Mouse (Mus musculus) T-helper 1 cell (primary cell): ENCODE results near the gene Il22ra1.
"Not testable (repeated sequence)": the region's sequence is repeated elsewhere in the genome, so short reads cannot be mapped to it uniquely, and the experiment has no call there.

Experiments
- in situ Hi-C: fragments of 300-600 bp; cut with MboI, MseI; formaldehyde crosslinking; loops from one replicate; pipeline ENCODE4 v1.15.1; 2025; ENCODE audit warnings: high pct_unique_total_duplicates

The Il22ra1 gene

GRCm38 (mm10) chr4:135727817-135728216 lies at the start of gene Il22ra1:
TSS of gene Il22ra1 (plus strand) at chr4:135728172.
- in situ Hi-C loops = no loop called here

- in situ Hi-C loops = loop anchor here (10.0 kb wide), 1 partner anchor 1885 kb away; no protein-coding TSS in a partner anchor
These were observed 48.7 kb upstream of the Il22ra1 start for GRCm38 (mm10) chr4:135679316-135679715.

GRCm38 (mm10) chr4:135681789-135682188 lies 46.2 kb upstream of the Il22ra1 start:
- in situ Hi-C loops = no loop called here

- in situ Hi-C loops = no loop called here
These were observed 44.4 kb upstream of the Il22ra1 start for GRCm38 (mm10) chr4:135683553-135683952.

- in situ Hi-C loops = no loop called here
These were observed 43.2 kb upstream of the Il22ra1 start for GRCm38 (mm10) chr4:135684731-135685130.

- in situ Hi-C loops = no loop called here
These were observed 41.9 kb upstream of the Il22ra1 start, which contains the start of gene Ifnlr1 for GRCm38 (mm10) chr4:135685906-135686567. TSS of gene Ifnlr1 (plus strand) at chr4:135686287.

GRCm38 (mm10) chr4:135686568-135686953 lies 41.4 kb upstream of the Il22ra1 start:
- in situ Hi-C loops = no loop called here

- in situ Hi-C loops = no loop called here
These were observed 38.2 kb upstream of the Il22ra1 start for GRCm38 (mm10) chr4:135689797-135690196.

- in situ Hi-C loops = no loop called here
These were observed 37.7 kb upstream of the Il22ra1 start for GRCm38 (mm10) chr4:135690241-135690640.

- in situ Hi-C loops = no loop called here
These were observed 35.1 kb upstream of the Il22ra1 start for GRCm38 (mm10) chr4:135692916-135693315.

GRCm38 (mm10) chr4:135698498-135698897 lies 29.5 kb upstream of the Il22ra1 start:
- in situ Hi-C loops = no loop called here

GRCm38 (mm10) chr4:135703497-135703896 lies 24.5 kb upstream of the Il22ra1 start:
- in situ Hi-C loops = no loop called here

- in situ Hi-C loops = no loop called here
These were observed 24.0 kb upstream of the Il22ra1 start for GRCm38 (mm10) chr4:135704016-135704415.

GRCm38 (mm10) chr4:135706045-135706444 lies 21.9 kb upstream of the Il22ra1 start:
- in situ Hi-C loops = no loop called here

- in situ Hi-C loops = no loop called here
These were observed 18.9 kb upstream of the Il22ra1 start for GRCm38 (mm10) chr4:135709072-135709564.

- in situ Hi-C loops = no loop called here
These were observed 18.4 kb upstream of the Il22ra1 start for GRCm38 (mm10) chr4:135709621-135710020.

- in situ Hi-C loops = no loop called here
These were observed 17.6 kb upstream of the Il22ra1 start for GRCm38 (mm10) chr4:135710392-135710791.

- in situ Hi-C loops = no loop called here
These were observed 13.2 kb upstream of the Il22ra1 start for GRCm38 (mm10) chr4:135714776-135715175.

- in situ Hi-C loops = not testable (repeated sequence)
These were observed 11.5 kb upstream of the Il22ra1 start for GRCm38 (mm10) chr4:135716438-135716837.

GRCm38 (mm10) chr4:135722540-135723290 lies 5.3 kb upstream of the Il22ra1 start:
- in situ Hi-C loops = no loop called here

- in situ Hi-C loops = no loop called here
These were observed 1.6 kb upstream of the Il22ra1 start for GRCm38 (mm10) chr4:135726416-135726815.

- in situ Hi-C loops = no loop called here
These were observed 2.2 kb downstream of the Il22ra1 start for GRCm38 (mm10) chr4:135730204-135730603.

- in situ Hi-C loops = no loop called here
These were observed 3.0 kb downstream of the Il22ra1 start for GRCm38 (mm10) chr4:135730951-135731350.
